Mouse (Mus musculus) heart, postnatal 10 days (tissue): Measurements from ENCODE around the gene Gm26558. TPM values are rescaled to one million over a fixed set of nuclear protein-coding genes. Genes with fewer than 3 reads are reported as not detected.

ENCODE experiments used
- DNase-seq, 2 experiments: peaks; one replicate each; pipeline ENCODE4 v3.0.0; 2021
- intact Hi-C: fragments of 180-260 bp; cut with DNase I; formaldehyde crosslinking; loops from one replicate; pipeline ENCODE4 v1.15.1; 2025
- total RNA-seq, 2 experiments: library from RNA; stranded (reverse); gene quantifications; 2 replicates each; pipeline ENCODE4 v1.2.3; 2021

Gm26558 gene
- total RNA-seq, 2 experiments from 2014 or later: 0.32 TPM; not detected in 1

DNA sequence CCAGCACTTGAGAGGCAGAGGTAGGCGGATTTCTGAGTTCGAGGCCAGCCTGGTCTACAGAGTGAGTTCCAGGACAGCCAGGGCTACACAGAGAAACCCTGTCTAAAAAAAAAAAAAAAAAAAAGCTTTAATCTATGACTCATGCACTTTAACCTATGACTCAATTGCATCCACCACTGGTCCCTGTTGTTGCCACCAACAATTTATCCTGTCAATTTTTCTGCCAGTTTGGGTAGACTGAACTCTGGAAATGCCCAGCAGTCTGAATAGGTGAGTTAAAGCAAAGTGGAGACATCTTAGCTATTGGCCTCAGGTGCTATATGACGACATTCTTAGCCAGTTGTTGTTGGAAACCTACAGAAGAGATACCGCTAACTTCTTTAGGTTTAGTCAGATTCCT lies 12.4 kb downstream of the Gm26558 start:
- no peak for DNase-seq
- intact Hi-C loops: no loop called here

DNA sequence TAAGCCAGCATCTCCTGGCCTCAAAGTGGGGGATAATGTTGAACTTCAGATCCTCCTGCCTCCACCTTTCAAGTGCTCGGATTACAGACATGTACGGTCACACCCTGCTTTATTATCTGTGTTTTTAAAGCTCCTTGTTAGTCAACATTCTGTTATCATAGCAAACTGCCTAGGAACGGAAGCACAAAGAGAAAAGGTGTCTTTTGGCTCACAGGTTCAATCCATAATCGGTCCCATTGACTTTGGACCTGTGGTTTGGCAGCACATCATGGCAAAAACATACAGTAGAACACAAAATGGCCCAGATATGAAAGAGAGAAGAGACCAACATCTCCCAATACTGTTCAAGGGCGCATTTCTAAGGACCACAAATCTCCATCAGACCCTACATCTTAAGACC lies 13.6 kb downstream of the Gm26558 start:
- DNase-seq: no peak
- intact Hi-C loops: no loop called here

DNA sequence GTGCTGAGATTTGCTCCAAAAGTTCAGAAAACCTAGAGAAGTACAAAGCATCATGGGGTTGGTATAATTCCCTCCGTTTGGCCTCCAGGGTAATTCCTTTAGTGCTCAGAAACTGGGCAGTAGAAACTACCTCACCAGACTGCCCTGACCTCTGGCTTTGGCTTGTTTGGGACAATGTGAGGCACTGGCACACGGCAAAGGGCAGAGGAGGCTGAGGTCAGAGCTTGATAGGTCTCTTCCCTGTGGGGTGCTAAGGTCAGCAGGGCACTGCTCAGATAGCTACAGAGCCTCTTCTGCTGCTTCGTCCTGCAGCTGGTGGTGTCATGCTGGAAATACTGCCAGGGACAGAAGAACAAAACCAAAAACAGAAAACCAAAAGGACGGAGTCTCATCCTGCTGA lies 14.2 kb downstream of the Gm26558 start:
- no peak for DNase-seq
- intact Hi-C loops: no loop called here

DNA sequence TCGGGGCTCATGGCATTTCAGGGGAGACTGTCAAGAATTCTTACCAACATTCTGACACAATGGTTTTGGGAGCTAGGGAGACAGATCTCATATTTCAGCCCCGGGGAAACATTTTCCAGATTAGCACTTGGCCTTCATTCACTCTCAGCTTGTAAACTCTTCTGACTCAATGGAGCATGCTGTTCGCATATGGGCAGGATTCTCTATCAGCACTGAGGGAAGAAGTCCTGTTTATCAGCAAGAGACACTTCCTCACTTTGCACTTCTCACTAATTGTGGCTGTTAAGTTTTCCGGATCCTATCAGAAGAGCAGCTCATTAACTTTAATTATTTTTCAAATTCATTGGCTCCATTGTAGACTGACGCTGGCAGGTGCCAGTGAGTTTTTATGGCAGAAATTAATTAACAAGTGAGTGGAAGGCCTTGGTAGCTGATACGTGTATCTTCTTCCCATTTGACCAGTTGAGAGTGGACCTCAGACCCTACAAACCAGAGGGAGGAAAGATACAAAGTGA lies 16.6 kb downstream of the Gm26558 start:
- DNase-seq: no peak
- intact Hi-C loops: no loop called here

DNA sequence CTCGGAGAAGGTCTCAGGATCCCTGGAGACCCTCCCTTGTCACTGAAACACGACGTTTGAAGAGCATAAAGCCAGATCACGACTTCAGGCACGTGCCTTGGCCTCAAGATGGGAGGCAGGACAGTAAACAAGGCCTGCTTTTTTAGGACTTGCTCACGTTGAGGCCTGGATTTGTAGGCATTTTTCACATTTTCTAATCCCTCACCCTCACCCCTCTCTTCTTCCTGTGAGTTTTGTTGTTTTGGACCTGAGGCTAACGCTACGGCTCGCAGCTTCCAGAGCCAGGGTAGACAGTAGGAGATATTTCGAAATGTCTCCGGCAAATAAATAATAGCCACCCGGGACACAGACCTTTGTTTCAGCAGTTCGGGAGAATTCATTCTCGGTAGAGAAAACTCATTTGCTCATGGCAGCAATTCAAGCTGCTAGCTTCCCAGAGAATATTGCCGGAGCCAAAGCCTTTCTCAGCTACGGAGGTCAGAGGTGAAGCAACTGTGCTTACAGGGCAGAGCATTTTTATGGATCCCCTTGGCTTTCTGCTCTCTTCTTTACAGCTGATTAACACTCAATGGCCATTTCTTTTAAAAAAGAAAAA lies 18.8 kb downstream of the Gm26558 start:
- intact Hi-C loops: no loop called here

DNA sequence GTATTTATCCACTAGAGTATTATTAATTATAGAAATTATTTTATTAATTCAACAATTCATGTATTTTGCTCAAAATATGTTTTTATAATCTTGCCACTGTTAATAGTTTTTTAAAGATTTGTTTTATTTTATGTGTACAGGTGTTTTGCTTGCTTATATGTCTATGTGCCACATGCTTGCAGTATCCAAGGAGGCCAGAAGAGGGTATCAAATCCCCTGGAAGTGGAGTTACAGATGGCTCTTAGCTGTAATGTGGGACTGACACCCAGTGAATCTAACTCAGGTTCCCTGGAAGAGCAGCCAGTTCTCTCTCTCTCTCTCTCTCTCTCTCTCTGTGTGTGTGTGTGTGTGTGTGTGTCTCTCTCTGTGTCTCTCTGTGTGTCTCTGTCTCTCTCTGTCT lies 20.9 kb downstream of the Gm26558 start:
- intact Hi-C loops: no loop called here
- DNase-seq: no peak

More for the DNA sequence above, 18.8 kb downstream of the Gm26558 start:
- DNase-seq: peak; percentile 14 to 18

DNA sequence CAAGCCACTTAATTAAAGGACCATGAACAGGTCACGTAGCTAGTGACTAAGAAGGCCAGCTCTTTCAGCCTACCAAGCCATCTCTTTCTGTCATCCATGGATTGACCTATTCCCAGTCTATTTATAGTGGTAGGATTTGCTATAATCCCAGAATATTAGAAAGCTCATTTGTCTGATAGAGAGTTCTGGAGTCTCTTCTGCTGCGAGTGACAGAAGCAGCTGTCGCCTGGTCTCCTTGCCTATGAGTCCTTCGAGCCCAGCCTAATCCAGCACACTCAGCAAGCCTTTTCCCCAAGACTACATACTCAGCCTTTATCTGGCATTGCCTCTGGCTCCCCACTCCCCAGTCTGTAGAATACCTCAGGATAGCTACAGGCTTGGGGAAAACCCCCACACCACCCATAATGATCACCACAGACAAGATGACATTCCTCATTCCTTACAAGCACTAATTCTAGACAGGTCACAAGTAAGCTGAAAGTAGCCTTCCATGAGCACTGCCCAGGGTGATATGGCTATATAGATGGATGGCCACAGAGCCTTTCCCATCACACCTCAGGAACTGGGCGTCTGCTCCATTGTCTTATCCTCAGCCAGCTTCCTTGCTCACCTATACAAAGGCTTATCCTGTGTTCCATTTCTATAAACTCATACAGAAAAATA lies 27.7 kb downstream of the Gm26558 start:
- intact Hi-C loops: no loop called here
- DNase-seq: no peak

DNA sequence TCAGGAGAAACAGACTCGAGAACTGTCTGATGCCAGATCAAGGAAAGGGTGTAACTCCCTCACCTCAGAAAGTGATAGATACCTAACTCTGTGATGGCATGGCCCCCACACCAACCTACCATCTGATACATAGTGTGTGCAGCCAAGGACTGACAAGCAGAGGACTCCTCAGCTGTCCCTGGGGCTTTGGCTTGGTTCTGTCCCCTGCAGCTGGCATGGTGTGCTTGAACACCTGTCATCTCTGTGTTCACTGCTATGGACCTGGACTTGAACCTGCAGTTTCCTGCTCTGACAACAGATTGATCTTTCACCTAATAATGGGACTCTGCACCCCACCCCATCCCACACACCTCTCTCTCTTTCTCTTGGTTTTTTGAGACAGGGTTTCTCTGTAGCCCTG lies 29.5 kb downstream of the Gm26558 start:
- DNase-seq: no peak
- intact Hi-C loops: no loop called here

DNA sequence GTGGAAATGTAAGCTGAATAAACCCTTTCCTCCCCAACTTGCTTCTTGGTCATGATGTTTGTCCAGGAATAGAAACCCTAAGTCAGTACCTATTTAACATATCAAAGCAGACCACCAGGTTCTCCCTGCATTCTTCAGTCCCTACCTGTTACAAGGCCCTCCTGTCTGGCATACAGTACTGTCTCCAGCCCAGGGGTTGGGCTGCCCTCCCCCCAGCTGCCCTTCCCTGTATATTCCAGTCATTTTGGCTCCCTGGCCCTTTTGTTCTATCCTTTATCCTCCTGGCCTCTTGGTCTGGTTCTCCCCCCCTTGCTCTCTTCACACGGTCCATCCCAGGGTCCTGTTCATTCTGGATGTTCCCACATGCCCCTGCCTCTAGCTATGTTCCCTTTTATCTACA lies 30.6 kb downstream of the Gm26558 start:
- intact Hi-C loops: no loop called here
- no peak for DNase-seq

DNA sequence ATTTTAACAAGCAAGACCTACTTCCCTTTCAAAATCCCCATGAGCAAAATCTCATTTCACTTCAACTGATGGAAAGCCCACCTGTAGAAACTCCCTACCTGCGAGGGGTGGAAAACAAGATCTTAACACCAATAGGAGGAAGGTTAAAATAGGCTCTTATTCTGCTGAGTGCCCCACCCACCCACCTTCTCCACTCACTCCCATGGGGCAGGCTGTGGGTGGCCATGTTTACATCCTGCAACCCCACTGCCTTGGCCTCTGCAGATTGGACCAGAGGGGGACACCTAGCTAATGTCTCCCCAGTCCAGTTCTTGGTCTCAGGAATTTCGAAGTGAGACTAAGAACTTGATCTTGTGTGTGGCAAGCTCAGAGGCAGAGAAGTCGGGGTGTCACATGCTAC lies 32.0 kb downstream of the Gm26558 start:
- DNase-seq: no peak
- intact Hi-C loops: no loop called here

DNA sequence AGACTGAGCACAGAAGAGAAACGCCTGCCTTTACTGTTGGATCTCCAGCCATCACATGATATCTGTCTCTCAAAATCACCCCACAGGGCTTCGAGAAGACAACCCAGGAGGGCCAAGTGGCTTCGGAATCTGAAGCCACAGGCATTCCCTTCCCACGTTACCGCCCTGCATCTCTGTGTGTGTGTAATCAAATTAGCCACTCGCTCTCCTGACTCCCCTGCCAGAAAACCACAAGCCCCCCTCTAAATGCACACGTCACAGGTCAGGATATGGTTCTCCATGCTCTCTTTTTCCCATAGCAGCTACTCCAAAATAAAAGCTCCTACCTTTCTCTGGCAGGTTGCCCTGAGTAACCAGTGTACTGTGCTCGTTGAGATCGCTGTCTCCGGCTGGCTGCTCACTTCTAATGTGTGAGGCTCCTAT lies 32.6 kb downstream of the Gm26558 start:
- peak; percentile 25 to 45 for DNase-seq

DNA sequence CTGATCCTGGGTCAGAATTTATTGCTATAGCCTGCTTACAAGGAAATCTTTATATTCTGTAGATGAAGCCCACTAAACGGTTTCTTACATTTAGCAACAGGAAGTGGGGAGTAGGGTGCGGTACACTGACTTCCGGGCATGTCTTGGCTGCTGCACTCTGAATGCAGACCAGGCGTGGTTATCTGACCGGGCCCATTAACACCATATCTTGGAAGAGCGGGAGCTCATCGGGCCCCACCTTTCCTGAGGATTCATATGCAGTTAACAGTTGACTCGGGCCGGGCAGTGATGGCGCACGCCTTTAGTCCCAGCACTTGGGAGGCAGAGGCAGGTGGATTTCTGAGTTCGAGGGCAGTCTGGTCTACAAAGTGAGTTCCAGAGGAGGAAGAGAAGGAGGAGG lies 33.5 kb downstream of the Gm26558 start:
- intact Hi-C loops: no loop called here

More for the DNA sequence above, 32.6 kb downstream of the Gm26558 start:
- intact Hi-C loops: no loop called here

DNA sequence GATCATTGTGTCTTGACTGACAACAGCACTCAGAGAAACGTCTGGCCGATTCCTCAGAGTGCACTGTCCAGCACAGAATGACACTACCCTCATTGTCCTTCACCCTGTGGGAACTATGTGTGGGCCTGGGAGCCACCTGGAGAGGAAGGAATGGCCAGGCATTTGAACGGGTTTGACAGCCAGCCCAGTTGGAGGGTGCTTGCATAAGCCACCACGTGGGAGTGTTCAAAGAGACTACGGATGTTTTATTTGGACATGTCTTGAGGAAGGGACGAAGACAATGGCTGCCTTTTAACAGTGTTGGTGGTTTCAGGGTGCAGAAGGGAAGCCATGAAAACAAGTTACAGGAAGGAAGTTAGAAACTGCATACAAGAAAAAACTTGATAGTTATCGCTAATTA lies 36.1 kb downstream of the Gm26558 start:
- intact Hi-C loops: no loop called here
- no peak for DNase-seq

More for the DNA sequence above, 33.5 kb downstream of the Gm26558 start:
- no peak for DNase-seq

DNA sequence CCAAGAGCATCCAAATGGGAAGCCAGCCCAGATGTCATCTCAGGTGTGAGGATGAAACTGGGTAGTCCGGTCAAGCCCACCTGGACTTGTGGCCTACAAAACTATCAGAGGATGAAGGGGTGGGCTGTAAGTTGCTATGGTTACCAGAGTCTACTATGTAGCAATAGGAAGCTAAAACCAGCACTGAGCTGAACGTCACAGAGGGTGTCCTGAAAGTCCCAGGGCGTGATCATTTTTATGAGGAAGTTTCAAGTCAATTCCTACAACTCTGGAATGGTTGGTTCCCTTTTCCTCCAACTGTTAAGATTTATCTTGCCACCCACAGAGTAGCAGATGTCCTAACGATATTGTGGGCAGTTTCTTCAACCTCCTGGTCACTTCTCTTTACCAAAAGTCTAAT lies 39.7 kb downstream of the Gm26558 start:
- no peak for DNase-seq
- intact Hi-C loops: no loop called here

DNA sequence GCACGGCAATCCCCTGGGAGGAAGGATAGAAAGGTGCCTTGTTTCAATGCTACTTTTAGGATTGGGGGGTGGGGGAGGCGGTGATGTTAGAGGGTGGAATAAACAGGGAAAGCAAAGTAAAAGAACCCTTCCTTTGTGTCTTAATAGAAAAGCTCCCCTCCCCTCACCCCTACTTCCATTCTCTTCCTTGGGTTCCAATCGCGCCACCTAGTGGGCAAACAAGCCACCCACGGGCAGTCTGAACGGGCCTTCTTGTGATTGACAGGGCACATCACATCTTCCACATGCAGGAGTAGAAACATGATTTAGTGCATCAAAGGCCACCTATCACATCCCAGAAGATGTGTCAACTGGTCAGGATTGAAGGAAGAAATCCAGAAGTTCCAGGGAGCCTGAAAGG lies 41.7 kb downstream of the Gm26558 start:
- DNase-seq: peak in 1 of 2 experiments; percentile 25
- intact Hi-C loops: no loop called here

DNA sequence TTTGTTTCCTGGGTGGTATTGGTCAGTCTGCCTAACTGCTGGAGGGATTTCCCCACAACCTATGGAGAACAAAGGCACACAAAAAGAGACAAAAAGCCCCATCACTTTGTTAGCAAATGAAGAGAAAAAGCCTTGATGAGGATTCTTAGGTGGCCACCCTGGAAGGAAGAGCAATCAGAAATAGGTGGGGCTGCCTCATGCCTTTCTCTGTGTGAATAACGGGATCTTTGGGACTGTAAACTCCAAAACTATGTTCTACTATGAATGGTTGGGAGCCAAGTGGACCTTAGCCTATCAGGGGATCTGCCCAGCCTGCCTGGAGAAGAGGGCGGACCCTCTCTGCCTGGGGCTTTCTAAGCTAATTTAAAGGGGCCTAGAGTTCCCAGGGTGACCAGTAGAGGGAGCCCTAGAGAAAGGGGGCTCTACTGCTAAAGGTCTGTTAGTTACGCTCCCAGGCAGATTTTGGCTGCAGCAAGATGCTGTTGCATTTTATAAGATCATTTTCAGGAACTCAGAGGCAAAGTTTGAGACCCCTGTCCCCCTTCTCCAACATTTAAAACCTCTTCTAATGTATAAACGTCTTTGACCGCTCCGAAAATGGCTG lies 42.6 kb downstream of the Gm26558 start:
- intact Hi-C loops: no loop called here
- no peak for DNase-seq

DNA sequence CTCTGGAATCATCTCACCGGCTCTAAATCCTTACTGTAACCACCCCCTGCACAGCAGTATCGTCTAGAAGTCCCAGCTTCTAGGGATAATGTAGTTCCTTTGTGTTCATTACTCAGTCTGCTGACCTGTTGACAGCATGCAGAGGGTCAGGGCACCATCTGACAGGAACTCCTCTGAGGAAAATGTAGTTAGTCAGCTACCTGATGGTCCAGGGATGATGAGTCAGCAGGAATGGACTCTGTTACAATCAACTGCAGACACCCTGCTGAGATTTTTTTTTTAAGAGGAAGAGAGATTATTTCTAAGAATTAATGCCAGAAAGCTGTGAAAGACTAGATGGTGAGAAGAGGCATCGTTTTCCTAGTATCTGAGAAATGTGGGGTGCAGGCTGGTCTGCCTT lies 45.3 kb downstream of the Gm26558 start:
- intact Hi-C loops: no loop called here
- no peak for DNase-seq

DNA sequence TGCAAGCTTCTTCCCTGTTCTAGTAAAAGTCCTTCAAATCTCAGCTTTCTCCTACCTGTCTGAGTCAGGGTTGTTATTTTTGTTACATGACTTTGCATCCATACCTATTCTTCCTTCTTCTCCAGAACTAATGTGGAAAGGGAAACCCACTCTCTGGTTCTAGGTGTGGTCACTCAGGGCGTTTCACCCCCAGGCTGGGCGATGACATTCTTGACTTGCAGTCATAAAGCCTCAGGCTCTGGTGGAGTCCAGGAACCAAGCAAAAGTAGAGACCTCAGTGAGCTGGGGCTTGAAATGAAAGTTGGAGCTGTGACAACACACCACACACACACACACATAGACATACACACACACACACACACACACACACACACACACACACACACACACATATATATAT lies 45.8 kb downstream of the Gm26558 start:
- no peak for DNase-seq
- intact Hi-C loops: no loop called here

DNA sequence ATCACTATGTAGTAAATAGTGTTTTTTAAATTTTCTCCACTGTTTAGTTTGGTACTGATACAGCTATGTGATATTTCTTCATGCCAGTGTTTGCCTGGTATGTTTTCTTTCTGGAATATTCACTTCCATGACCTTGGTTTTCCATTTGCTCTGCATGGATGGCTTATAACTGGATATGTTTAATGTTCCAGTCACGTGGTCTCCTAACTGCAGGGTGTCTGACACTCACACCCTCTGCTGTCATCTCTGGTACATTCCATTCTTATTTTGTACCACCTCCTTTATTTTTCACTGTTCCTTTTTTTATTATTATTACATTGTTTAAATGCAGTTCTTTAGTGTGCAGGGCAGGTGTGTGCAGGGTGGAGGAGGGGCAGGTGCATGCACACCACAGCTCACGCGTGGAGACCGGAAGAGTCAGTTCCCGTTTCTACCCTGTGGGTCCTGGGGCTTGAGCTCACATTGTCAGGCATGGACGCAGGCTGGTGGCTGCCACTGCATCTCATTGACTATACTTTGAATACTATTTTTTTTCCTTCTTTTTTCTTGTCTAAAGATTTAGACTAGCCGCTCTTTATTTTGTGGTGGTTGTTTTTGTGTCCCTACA lies 47.1 kb downstream of the Gm26558 start:
- intact Hi-C loops: no loop called here
- no peak for DNase-seq
